Mouse (Mus musculus): Measurements from ENCODE around the gene Nabp1. TPM values are rescaled to one million over a fixed set of nuclear protein-coding genes. Genes with fewer than 3 reads are reported as not detected.

The Nabp1 gene
- 2.7 and 4.4 TPM in 2 replicates for polyA plus RNA-seq (2012; rRNA removed)
- 4.1 and 4.8 TPM in 2 replicates for polyA plus RNA-seq (2014; fragmentation: Nextera tagmentation; extraction: Ambion mirVana)

GRCm38 (mm10) chr1:51478262-51479026 is at the start of gene Nabp1:
Nabp1 (minus strand) TSS chr1:51478425.
- no peaks in the 10 kb centered on the region for H3K9me3 ChIP-seq (ENCODE audit: control insufficient read depth, low read length)
- H3K9ac ChIP-seq (replicated peaks) = peak within 1 kb of the TSS; percentile 80
- DNase-seq (ENCODE audit: low read depth in 3 of 3, low spot score in 3 of 3) (peak; percentile 93 to 96 (median 94)), ATAC-seq (ENCODE audit: insufficient read depth) (peak; percentile 99)
- H3K4me2 ChIP-seq (ENCODE audit: low read depth) = peak within 1 kb of the TSS; percentile 86
- H3K4me1 ChIP-seq (replicated peaks; ENCODE audit: control insufficient read depth in 2 of 2, insufficient read depth in 2 of 2, low read length in 1 of 2) = peaks cover 6 to 9% of the 10 kb centered on the region in 2 experiments
- H3K27ac ChIP-seq = peak within 1 kb of the TSS; percentile 61
- H3K27me3 ChIP-seq (ENCODE audit: control insufficient read depth, insufficient read depth, low read length) = peaks cover 4% of the 10 kb centered on the region; the same call in 1 of the 2 replicates
- 0 out of 2 replicates have a peak, but pooled peaks have one; percentile 40 for TF ChIP-seq EP300 (IDR thresholded peaks at IDR 0.05; ENCODE audit: low read depth)
- TF ChIP-seq CTCF (IDR thresholded peaks at IDR 0.05; ENCODE audit: low read depth) = peak; percentile 72
- no peaks in the 10 kb centered on the region for H3K36me3 ChIP-seq (replicated peaks; ENCODE audit: control insufficient read depth, insufficient read depth, low read depth)
- WGBS (ENCODE audit: insufficient replicate concordance) = under 1% methylated on average over 51 of the region's 51 CpGs
- H3K4me3 ChIP-seq (ENCODE audit: insufficient read depth in 1 of 2, low read depth in 2 of 2, low read length in 2 of 2) = peak within 1 kb of the TSS; percentile 70 to 90

- TF ChIP-seq EP300 (IDR thresholded peaks at IDR 0.05; ENCODE audit: low read depth) = no peak
- TF ChIP-seq CTCF (IDR thresholded peaks at IDR 0.05; ENCODE audit: low read depth) = no peak
- Histone ChIP-seq H3K27ac (no peak overlapping the region), H3K27me3 (ENCODE audit: control insufficient read depth, insufficient read depth, low read length) (no peaks in the 10 kb centered on the region), H3K36me3 (replicated peaks; ENCODE audit: control insufficient read depth, insufficient read depth, low read depth) (no peaks in the 10 kb centered on the region), H3K9ac (replicated peaks) (no peak overlapping the region), H3K4me1 (replicated peaks; ENCODE audit: control insufficient read depth in 2 of 2, insufficient read depth in 2 of 2, low read length in 1 of 2) (peaks cover 8 to 12% of the 10 kb centered on the region in 2 experiments; a peak in 3 of 4 replicates), H3K4me3 (ENCODE audit: insufficient read depth in 1 of 2, low read depth in 2 of 2, low read length in 2 of 2) (no peak overlapping the region), H3K9me3 (ENCODE audit: control insufficient read depth, low read length) (no peaks in the 10 kb centered on the region), H3K4me2 (ENCODE audit: low read depth) (no peak overlapping the region)
- DNase-seq (ENCODE audit: low read depth in 3 of 3, low spot score in 3 of 3) (no peak), ATAC-seq (ENCODE audit: insufficient read depth) (no peak)
- 73% methylated on average over 1 of the region's 1 CpGs for WGBS (ENCODE audit: insufficient replicate concordance)
Measured at GRCm38 (mm10) chr1:51525563-51526265, 47.5 kb upstream of the Nabp1 start.

GRCm38 (mm10) chr1:51521651-51522050 is 43.4 kb upstream of the Nabp1 start:
- Histone ChIP-seq H3K9ac (replicated peaks) (no peak overlapping the region), H3K9me3 (ENCODE audit: control insufficient read depth, low read length) (no peaks in the 10 kb centered on the region), H3K36me3 (replicated peaks; ENCODE audit: control insufficient read depth, insufficient read depth, low read depth) (no peaks in the 10 kb centered on the region), H3K27ac (no peak overlapping the region), H3K4me1 (replicated peaks; ENCODE audit: control insufficient read depth in 2 of 2, insufficient read depth in 2 of 2, low read length in 1 of 2) (0 out of 4 replicates have a peak, but pooled peaks cover 0 to 3% of the 10 kb centered on the region in 2 experiments), H3K27me3 (ENCODE audit: control insufficient read depth, insufficient read depth, low read length) (no peaks in the 10 kb centered on the region), H3K4me2 (ENCODE audit: low read depth) (no peak overlapping the region), H3K4me3 (ENCODE audit: insufficient read depth in 1 of 2, low read depth in 2 of 2, low read length in 2 of 2) (no peak overlapping the region)
- 61% methylated on average over 8 of the region's 8 CpGs for WGBS (ENCODE audit: insufficient replicate concordance)
- TF ChIP-seq CTCF (IDR thresholded peaks at IDR 0.05; ENCODE audit: low read depth) (no peak), EP300 (IDR thresholded peaks at IDR 0.05; ENCODE audit: low read depth) (no peak)
- DNase-seq (ENCODE audit: low read depth in 3 of 3, low spot score in 3 of 3) = no peak
- no peak for ATAC-seq (ENCODE audit: insufficient read depth)

DNA sequence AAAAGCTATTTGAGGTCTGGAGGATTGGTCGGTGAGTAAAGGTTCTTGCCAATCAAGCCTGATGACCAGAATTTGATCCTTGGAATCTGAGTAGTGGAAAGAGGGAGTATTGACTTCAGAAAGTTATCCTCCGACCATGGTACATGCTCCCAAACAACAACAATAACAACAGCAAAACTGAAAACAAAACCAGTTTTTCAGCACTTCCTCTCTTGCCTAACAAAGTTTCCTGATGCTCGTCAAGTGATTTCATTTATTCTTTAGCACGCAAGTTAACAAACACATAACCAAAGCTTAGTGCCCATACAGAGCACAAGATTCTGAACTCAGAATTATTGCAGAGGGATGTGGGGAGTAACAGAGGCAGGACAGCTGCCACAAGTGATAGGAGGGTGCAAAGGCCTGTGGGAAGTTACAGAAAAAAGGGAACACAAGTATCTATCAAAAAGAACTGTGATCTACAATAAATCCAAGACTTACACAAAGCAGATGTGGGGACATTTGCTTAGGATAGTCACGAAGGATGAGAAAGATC is 42.1 kb upstream of the Nabp1 start:
- no peaks in the 10 kb centered on the region for H3K36me3 ChIP-seq (replicated peaks; ENCODE audit: control insufficient read depth, insufficient read depth, low read depth)

More for the DNA sequence above, 42.1 kb upstream of the Nabp1 start:
- H3K27me3 ChIP-seq (ENCODE audit: control insufficient read depth, insufficient read depth, low read length) = no peaks in the 10 kb centered on the region
- TF ChIP-seq CTCF (IDR thresholded peaks at IDR 0.05; ENCODE audit: low read depth) = no peak
- TF ChIP-seq EP300 (IDR thresholded peaks at IDR 0.05; ENCODE audit: low read depth) = no peak
- WGBS (ENCODE audit: insufficient replicate concordance) = 41% methylated on average over 5 of the region's 5 CpGs
- no peak overlapping the region for H3K4me2 ChIP-seq (ENCODE audit: low read depth)
- no peak overlapping the region for H3K4me3 ChIP-seq (ENCODE audit: insufficient read depth in 1 of 2, low read depth in 2 of 2, low read length in 2 of 2)
- no peak for DNase-seq (ENCODE audit: low read depth in 3 of 3, low spot score in 3 of 3)
- H3K9ac ChIP-seq (replicated peaks) = no peak overlapping the region
- 0 out of 4 replicates have a peak, but pooled peaks cover 0 to 3% of the 10 kb centered on the region in 2 experiments for H3K4me1 ChIP-seq (replicated peaks; ENCODE audit: control insufficient read depth in 2 of 2, insufficient read depth in 2 of 2, low read length in 1 of 2)
- no peak for ATAC-seq (ENCODE audit: insufficient read depth)
- no peak overlapping the region for H3K27ac ChIP-seq
- H3K9me3 ChIP-seq (ENCODE audit: control insufficient read depth, low read length) = no peaks in the 10 kb centered on the region

Measured in liver, embryonic 14.5 days (tissue).